Mouse (Mus musculus) CD4-positive, CD25-positive, alpha-beta regulatory T cell, adult 2 months (primary cell): Measurements from ENCODE around the gene Acap3.

Source experiments
- DNase-seq: peaks from one replicate; pipeline ENCODE4 v3.0.0-alpha.2; 2012; ENCODE audit warnings: low read depth, low spot score

The Acap3 gene

GRCm38 (mm10) chr4:155891551-155892001 is at the start of gene Acap3, which contains the start of gene Pusl1:
TSS of gene Acap3 (plus strand) at chr4:155891822.
TSS of gene Pusl1 (minus strand) at chr4:155891781.
- peak; percentile 99 for DNase-seq

GRCm38 (mm10) chr4:155843231-155843630 is 48.4 kb upstream of the Acap3 start:
- DNase-seq = no peak

- peak; percentile 96 for DNase-seq
These were observed 44.6 kb upstream of the Acap3 start, which contains the start of gene Dvl1 for GRCm38 (mm10) chr4:155846871-155847578. TSS of gene Dvl1 (plus strand) at chr4:155847402.

- peak; percentile 65 for DNase-seq
These were observed 43.9 kb upstream of the Acap3 start for GRCm38 (mm10) chr4:155847591-155848352.

GRCm38 (mm10) chr4:155848434-155849095 is 43.1 kb upstream of the Acap3 start:
- DNase-seq = no peak

- no peak for DNase-seq
These were observed 42.2 kb upstream of the Acap3 start for GRCm38 (mm10) chr4:155849391-155849790.

GRCm38 (mm10) chr4:155849792-155850451 is 41.7 kb upstream of the Acap3 start:
- no peak for DNase-seq

- no peak for DNase-seq
These were observed 40.3 kb upstream of the Acap3 start for GRCm38 (mm10) chr4:155851368-155851767.

- no peak for DNase-seq
These were observed 39.6 kb upstream of the Acap3 start for GRCm38 (mm10) chr4:155851951-155852411.

- DNase-seq = no peak
These were observed 38.2 kb upstream of the Acap3 start for GRCm38 (mm10) chr4:155853421-155853820.

GRCm38 (mm10) chr4:155854991-155855390 is 36.6 kb upstream of the Acap3 start:
- no peak for DNase-seq

- DNase-seq = no peak
These were observed 35.6 kb upstream of the Acap3 start for GRCm38 (mm10) chr4:155856071-155856470.

GRCm38 (mm10) chr4:155856881-155857280 is 34.7 kb upstream of the Acap3 start:
- no peak for DNase-seq

GRCm38 (mm10) chr4:155859318-155859717 is 32.3 kb upstream of the Acap3 start:
- no peak for DNase-seq

GRCm38 (mm10) chr4:155861787-155862186 is 29.8 kb upstream of the Acap3 start:
- DNase-seq = no peak

GRCm38 (mm10) chr4:155863001-155863400 is 28.6 kb upstream of the Acap3 start, which contains the start of gene Tas1r3:
TSS of gene Tas1r3 (minus strand) at chr4:155863362.
- DNase-seq = no peak

GRCm38 (mm10) chr4:155868614-155869298 is 22.9 kb upstream of the Acap3 start:
- peak; percentile 20 for DNase-seq

GRCm38 (mm10) chr4:155869317-155870033 is 22.1 kb upstream of the Acap3 start, which contains the start of the genes Cptp and Ints11:
TSS of gene Cptp (minus strand) at chr4:155869440.
TSS of gene Ints11 (plus strand) at chr4:155869546.
- DNase-seq = peak; percentile 97

- DNase-seq = no peak
These were observed 20.2 kb upstream of the Acap3 start for GRCm38 (mm10) chr4:155871404-155871803.

- no peak for DNase-seq
These were observed 8.0 kb upstream of the Acap3 start for GRCm38 (mm10) chr4:155883587-155883986.
